Mouse (Mus musculus): ENCODE results near the gene Fam171a1. TPM values are rescaled to one million over a fixed set of nuclear protein-coding genes. Genes with fewer than 3 reads are reported as not detected.

Gene Fam171a1
- polyA plus RNA-seq, 1 experiment from 2014 or later: 26.1 TPM

DNA sequence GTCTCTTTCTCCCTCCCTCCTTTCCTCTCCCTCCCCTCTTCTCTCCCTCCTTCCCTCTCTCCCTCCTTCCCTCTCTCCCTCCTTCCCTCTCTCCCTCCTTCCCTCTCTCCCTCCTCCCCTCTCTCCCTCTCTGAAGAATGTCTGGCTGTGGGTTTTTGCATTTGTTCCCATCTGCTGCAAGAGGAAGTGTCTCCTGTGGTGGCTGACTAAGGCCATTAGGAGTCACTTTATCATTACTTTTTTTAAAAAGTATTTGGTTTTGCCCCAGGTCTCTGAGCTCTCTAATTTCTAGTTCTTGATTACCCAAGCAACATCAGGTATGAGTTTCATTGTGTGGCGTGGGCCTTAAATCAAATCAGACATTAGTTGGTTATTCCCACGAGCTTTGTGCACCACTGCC is 162.1 kb downstream of the Fam171a1 start:
- Histone ChIP-seq H3K9ac (ENCODE audit: low read length) (no peak overlapping the region), H3K4me2 (ENCODE audit: low read length) (no peak overlapping the region), H3K27ac (replicated peaks in 1 of 2; ENCODE audit: control insufficient read depth in 1 of 2, insufficient read depth in 1 of 2, low read depth in 2 of 2, low read length in 2 of 2) (no peak overlapping the region), H3K9me3 (ENCODE audit: control insufficient read depth, low read length) (no peaks in the 10 kb centered on the region), H3K4me1 (ENCODE audit: control insufficient read depth in 2 of 2, insufficient read depth in 2 of 2, low read length in 2 of 2) (no peaks in the 10 kb centered on the region), H3K4me3 (ENCODE audit: control insufficient read depth in 1 of 2, insufficient read depth in 1 of 2, low read depth in 1 of 2, low read length in 2 of 2) (no peak overlapping the region), H3K36me3 (ENCODE audit: control insufficient read depth, insufficient read depth, low read length) (no peaks in the 10 kb centered on the region), H3K27me3 (ENCODE audit: control insufficient read depth, insufficient read depth, low read length) (no peaks in the 10 kb centered on the region)
- WGBS: 88% methylated on average over 2 of the region's 2 CpGs
- ATAC-seq (ENCODE audit: insufficient number of reproducible peaks, insufficient read depth, low FRiP score, low read depth): no peak

Small RNAs within 50 kb of the gene (microRNA-seq; reads per million reads assigned to microRNA genes)
- gene Gm27306: not detected

Other genes starting within 250 kb of the Fam171a1 start
- 30.2 and 34.9 TPM in 2 replicates for gene Nmt2, start 170.0 kb downstream of the Fam171a1 start, polyA plus RNA-seq (2014; fragmentation: Nextera tagmentation; extraction: Ambion mirVana)
- 12.5 and 12.8 TPM in 2 replicates for gene Rpp38, start 218.4 kb downstream of the Fam171a1 start, polyA plus RNA-seq (2014; fragmentation: Nextera tagmentation; extraction: Ambion mirVana)
- gene Acbd7, start 221.9 kb downstream of the Fam171a1 start, polyA plus RNA-seq (2014; fragmentation: Nextera tagmentation; extraction: Ambion mirVana): 0.70 and 0.85 TPM in 2 replicates